In genomic region chr10:75481703-75482102, GRCm38 (mm10) we compare ENCODE assay signal across 19 mouse cellular contexts.
"Had no signal": no experiment of that assay in that cellular context is flagged by ENCODE, and none has a peak within 500 bp of the region (broad histone marks: within the 10 kb centered on the region; RNA-seq: fewer than 3 reads in every experiment).

No protein-coding gene starts in this region.

- DNase-seq: lung, adult 18-20 months; lung, postnatal 14 days; retina, postnatal 1 day; right cerebral cortex, adult 18-20 months; right cerebral cortex, postnatal 25 days; right cerebral cortex, postnatal 4 days; spleen, adult 18-20 months; thymus, adult 18-20 months; thymus, postnatal 14 days; thymus, postnatal 36 days had no signal

- H3K27me3 ChIP-seq: liver, embryonic 12.5 days; lung, embryonic 15.5 days; midbrain, embryonic 13.5 days; neural tube, embryonic 13.5 days; neural tube, embryonic 15.5 days had no signal

- H3K4me2 ChIP-seq: liver, embryonic 12.5 days; lung, embryonic 15.5 days; midbrain, embryonic 13.5 days; neural tube, embryonic 13.5 days; neural tube, embryonic 15.5 days had no signal

- H3K4me3 ChIP-seq: liver, embryonic 12.5 days; lung, embryonic 15.5 days; midbrain, embryonic 10.5 days; midbrain, embryonic 13.5 days; myocyte; neural tube, embryonic 13.5 days; neural tube, embryonic 15.5 days had no signal

- H3K9ac ChIP-seq: liver, embryonic 12.5 days; liver, embryonic 14.5 days; lung, embryonic 15.5 days; midbrain, embryonic 13.5 days; neural tube, embryonic 13.5 days; neural tube, embryonic 15.5 days had no signal

- H3K9me3 ChIP-seq: liver, embryonic 12.5 days; lung, embryonic 15.5 days; midbrain, embryonic 10.5 days; midbrain, embryonic 13.5 days; neural tube, embryonic 13.5 days; neural tube, embryonic 15.5 days had no signal

- H3K36me3 ChIP-seq: liver, embryonic 12.5 days; lung, embryonic 15.5 days; midbrain, embryonic 10.5 days; midbrain, embryonic 13.5 days; neural tube, embryonic 13.5 days; neural tube, embryonic 15.5 days had no signal

- H3K27ac ChIP-seq: liver, embryonic 12.5 days; liver, embryonic 14.5 days; lung, embryonic 15.5 days; midbrain, embryonic 10.5 days; midbrain, embryonic 13.5 days; neural tube, embryonic 13.5 days; neural tube, embryonic 15.5 days had no signal

- ATAC-seq: liver, embryonic 12.5 days; midbrain, embryonic 13.5 days; midbrain, embryonic 16.5 days had no signal

- H3K4me1 ChIP-seq: midbrain, embryonic 10.5 days; midbrain, embryonic 13.5 days; neural tube, embryonic 13.5 days; neural tube, embryonic 15.5 days had no signal
